12 mouse cellular contexts compared by ENCODE assay signal in genomic region chr6:114819971-114820481, GRCm38 (mm10).
DNase-seq lines count a peak whose midpoint lies in the region; ATAC-seq and TF ChIP-seq lines count a peak whose summit lies in the region.
"Had no signal": no experiment of that assay in that cellular context is flagged by ENCODE, and none has a peak within 500 bp of the region (broad histone marks: within the 10 kb centered on the region; RNA-seq: fewer than 3 reads in every experiment).

No protein-coding gene starts in this region.

- H3K9me3 ChIP-seq in intestine, embryonic 16.5 days (ENCODE audit: control insufficient read depth, low read length), result peaks cover 5% of the 10 kb centered on the region; the same call in 1 of the 2 replicates
- H3K9me3 ChIP-seq in intestine, postnatal 0 days (ENCODE audit: control insufficient read depth), result no peaks in the 10 kb centered on the region
- peaks cover 5% of the 10 kb centered on the region for H3K9me3 ChIP-seq in heart, embryonic 14.5 days (ENCODE audit: control insufficient read depth, low read length)
- H3K9me3 ChIP-seq: hindbrain, embryonic 15.5 days; midbrain, embryonic 13.5 days had no signal

- H3K4me2 ChIP-seq in intestine, embryonic 16.5 days (ENCODE audit: low read depth, low read length), result no peak overlapping the region
- H3K4me2 ChIP-seq in intestine, postnatal 0 days (replicated peaks; ENCODE audit: low read depth), result no peak overlapping the region
- no peak overlapping the region for H3K4me2 ChIP-seq in heart, embryonic 14.5 days (ENCODE audit: low read length)
- H3K4me2 ChIP-seq: hindbrain, embryonic 15.5 days; midbrain, embryonic 13.5 days had no signal

- H3K36me3 ChIP-seq in intestine, embryonic 16.5 days (ENCODE audit: control insufficient read depth, insufficient read depth, low read length), result no peaks in the 10 kb centered on the region
- H3K36me3 ChIP-seq in intestine, postnatal 0 days (ENCODE audit: control insufficient read depth, insufficient read depth), result no peaks in the 10 kb centered on the region
- no peaks in the 10 kb centered on the region for H3K36me3 ChIP-seq in heart, embryonic 14.5 days (ENCODE audit: control insufficient read depth, insufficient read depth, low read length)
- H3K36me3 ChIP-seq: hindbrain, embryonic 15.5 days; midbrain, embryonic 13.5 days had no signal

- H3K27ac ChIP-seq in intestine, embryonic 16.5 days (ENCODE audit: low read length), result no peak overlapping the region
- H3K27ac ChIP-seq in intestine, postnatal 0 days (ENCODE audit: low read depth, low read length), result no peak overlapping the region
- peak overlapping the region; percentile 67 to 72 for H3K27ac ChIP-seq in heart, embryonic 14.5 days (replicated peaks in 1 of 2; ENCODE audit: control insufficient read depth in 1 of 2, insufficient read depth in 1 of 2, low read depth in 2 of 2, low read length in 2 of 2)
- H3K27ac ChIP-seq: hindbrain, embryonic 15.5 days; midbrain, embryonic 13.5 days had no signal

- H3K9ac ChIP-seq in intestine, embryonic 16.5 days (ENCODE audit: low read depth, low read length), result no peak overlapping the region
- H3K9ac ChIP-seq in intestine, postnatal 0 days (ENCODE audit: low read depth, low read length), result no peak overlapping the region
- no peak overlapping the region for H3K9ac ChIP-seq in heart, embryonic 14.5 days (ENCODE audit: low read length)
- H3K9ac ChIP-seq: hindbrain, embryonic 15.5 days; midbrain, embryonic 13.5 days had no signal

- no peak overlapping the region for H3K4me3 ChIP-seq in intestine, embryonic 16.5 days (ENCODE audit: low read length)
- H3K4me3 ChIP-seq in intestine, postnatal 0 days (ENCODE audit: low read depth, low read length), result no peak overlapping the region
- H3K4me3 ChIP-seq in heart, embryonic 14.5 days (ENCODE audit: control insufficient read depth in 1 of 2, insufficient read depth in 1 of 2, low read depth in 1 of 2, low read length in 2 of 2), result no peak overlapping the region
- H3K4me3 ChIP-seq: hindbrain, embryonic 15.5 days; midbrain, embryonic 13.5 days had no signal

- H3K27me3 ChIP-seq in intestine, embryonic 16.5 days (replicated peaks; ENCODE audit: control insufficient read depth, insufficient read depth, low read length), result no peaks in the 10 kb centered on the region
- H3K27me3 ChIP-seq in intestine, postnatal 0 days (replicated peaks; ENCODE audit: control insufficient read depth, insufficient read depth, low read length), result no peaks in the 10 kb centered on the region
- no peaks in the 10 kb centered on the region for H3K27me3 ChIP-seq in heart, embryonic 14.5 days (ENCODE audit: control insufficient read depth, insufficient read depth, low read length)
- H3K27me3 ChIP-seq: hindbrain, embryonic 15.5 days; midbrain, embryonic 13.5 days had no signal

- peak; percentile 21; the same call in 1 of the 2 replicates for ATAC-seq in intestine, embryonic 16.5 days
- ATAC-seq in intestine, postnatal 0 days, result no peak
- no peak for ATAC-seq in heart, embryonic 14.5 days (ENCODE audit: insufficient number of reproducible peaks, insufficient read depth, low FRiP score, low read depth)
- ATAC-seq in frontal cortex, adult (ENCODE audit: low TSS enrichment), result no peak
- ATAC-seq: CD4-positive, CD25-positive, alpha-beta regulatory T cell, adult 4 months; midbrain, embryonic 13.5 days had no signal

- no peak for TF ChIP-seq CTCF in intestine, postnatal 0 days (IDR thresholded peaks at IDR 0.05; ENCODE audit: low read depth)

- WGBS in intestine, embryonic 16.5 days, result 52% methylated on average over 9 of the region's 9 CpGs
- 49% methylated on average over 9 of the region's 9 CpGs for WGBS in intestine, postnatal 0 days
- WGBS in heart, embryonic 14.5 days, result 44% methylated on average over 9 of the region's 9 CpGs

- DNase-seq in NIH3T3 (ENCODE audit: low read depth), result peak; percentile 57
- DNase-seq in lung, postnatal 10 days, result peak; percentile 63
- no peak for DNase-seq in adrenal gland, adult 8-10 months
- no peak for DNase-seq in cerebellum, postnatal 25 days
- DNase-seq: adrenal gland, postnatal 25 days had no signal

- 0 out of 2 replicates have a peak, but pooled peaks cover 7% of the 10 kb centered on the region for H3K4me1 ChIP-seq in intestine, embryonic 16.5 days (ENCODE audit: control insufficient read depth, insufficient read depth, low read length)
- H3K4me1 ChIP-seq in intestine, postnatal 0 days (replicated peaks; ENCODE audit: control insufficient read depth, insufficient read depth, low read length), result no peaks in the 10 kb centered on the region; the same call in 1 of the 2 replicates
- H3K4me1 ChIP-seq in heart, embryonic 14.5 days (ENCODE audit: control insufficient read depth in 2 of 2, insufficient read depth in 2 of 2, low read length in 2 of 2), result peaks cover 34 to 43% of the 10 kb centered on the region in 2 experiments

Comparison
In these comparisons a context has a peak if more than half of its experiments do, and no peak if none do; other contexts are left out.
1. H3K27ac ChIP-seq: peak in heart, embryonic 14.5 days (2 of 2); none in intestine, embryonic 16.5 days (single experiment) and intestine, postnatal 0 days (single experiment).
2. DNase-seq: peak in NIH3T3 (single experiment) and lung, postnatal 10 days (single experiment); none in adrenal gland, adult 8-10 months (single experiment) and cerebellum, postnatal 25 days (0 of 2).